Mouse (Mus musculus): ENCODE measurements around the gene Phldb3. TPM values are rescaled to one million over a fixed set of nuclear protein-coding genes. Genes with fewer than 3 reads are reported as not detected.

The Phldb3 gene
- total and polyA plus RNA-seq, 3 experiments: 0.89 to 3.6 (median 3.5) TPM

DNA sequence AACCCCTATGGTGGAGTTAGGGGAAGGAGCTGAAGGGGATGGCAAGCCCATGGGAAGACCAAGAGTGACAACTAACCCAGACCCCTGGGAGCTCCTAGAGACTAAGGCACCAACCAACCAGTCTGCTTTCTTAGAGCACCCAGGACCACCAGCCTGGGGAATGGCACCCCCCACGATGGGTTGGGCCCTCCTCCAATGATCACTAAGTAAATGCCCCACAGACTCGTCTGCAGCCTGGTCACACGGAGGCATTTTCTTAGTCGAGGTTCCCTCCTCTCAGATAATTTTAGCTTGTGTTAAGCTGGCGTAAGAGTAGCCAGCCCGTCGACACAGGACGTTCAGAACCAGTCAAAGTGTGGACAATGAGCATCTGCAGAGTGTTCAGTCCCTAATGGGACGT, 54.4 kb downstream of the Phldb3 start:
- H3K36me3 ChIP-seq (replicated peaks in 1 of 2; ENCODE audit: control insufficient read depth in 1 of 2, insufficient read depth in 1 of 2, low read length in 1 of 2): no peaks in the 10 kb centered on the region
- H3K9me3 ChIP-seq (replicated peaks; ENCODE audit: low read length): no peaks in the 10 kb centered on the region
- in situ Hi-C loops (cut with MboI; ENCODE audit: low pct_ligation_motif_present, low pct_unique_long_range_greater_than_20kb, low sequenced_read_pairs): no loop called here
- H3K9ac ChIP-seq (ENCODE audit: insufficient read depth, low read depth): no peak overlapping the region
- no peak overlapping the region for H3K27ac ChIP-seq (ENCODE audit: insufficient read depth, low read depth)
- TF ChIP-seq TCF12 (IDR thresholded peaks at IDR 0.05; ENCODE audit: low read depth, low read length): no peak
- TF ChIP-seq SMC3 (IDR thresholded peaks at IDR 0.05; ENCODE audit: low read depth, low read length): no peak
- TF ChIP-seq PAX5 (IDR thresholded peaks at IDR 0.05; ENCODE audit: low read length): no peak
- TF ChIP-seq TBP (conservative IDR thresholded peaks at IDR 0.05; ENCODE audit: low read depth, low read length): no peak
- no peak for TF ChIP-seq ZKSCAN1 (IDR thresholded peaks at IDR 0.05; ENCODE audit: borderline replicate concordance, low read depth, low read length)
- TF ChIP-seq RAD21 (IDR thresholded peaks at IDR 0.05; ENCODE audit: low read depth, low read length): no peak
- TF ChIP-seq USF2 (conservative IDR thresholded peaks at IDR 0.05; ENCODE audit: low read depth, low read length): no peak
- TF ChIP-seq JUND (conservative IDR thresholded peaks at IDR 0.05; ENCODE audit: low read depth, low read length): no peak
- no peak for TF ChIP-seq CHD1 (IDR thresholded peaks at IDR 0.05; ENCODE audit: low read depth, low read length)
- H3K27me3 ChIP-seq (replicated peaks): peaks cover 57% of the 10 kb centered on the region
- no peak overlapping the region for H3K4me3 ChIP-seq (replicated peaks in 1 of 3; ENCODE audit: low read depth in 2 of 3, low read length in 2 of 3, poor library complexity in 1 of 3)
- H3K4me1 ChIP-seq (ENCODE audit: control insufficient read depth in 1 of 2, insufficient read depth in 2 of 2): peaks cover 0 to 2% of the 10 kb centered on the region in 2 experiments; a peak in 1 of 4 replicates
- DNase-seq (ENCODE audit: extremely low read depth): no peak
- no peaks in the 10 kb centered on the region for H3K79me2 ChIP-seq (replicated peaks; ENCODE audit: control insufficient read depth, extremely low read depth, insufficient read depth, poor library complexity, severe bottlenecking)
- no peak overlapping the region for H3K4me2 ChIP-seq (ENCODE audit: insufficient read depth, low read depth, poor library complexity, severe bottlenecking)
- dilution Hi-C loops (cut with MboI; ENCODE audit: extremely low pct_ligation_motif_present, extremely low pct_unique_long_range_greater_than_20kb, low sequenced_read_pairs): no loop called here

DNA sequence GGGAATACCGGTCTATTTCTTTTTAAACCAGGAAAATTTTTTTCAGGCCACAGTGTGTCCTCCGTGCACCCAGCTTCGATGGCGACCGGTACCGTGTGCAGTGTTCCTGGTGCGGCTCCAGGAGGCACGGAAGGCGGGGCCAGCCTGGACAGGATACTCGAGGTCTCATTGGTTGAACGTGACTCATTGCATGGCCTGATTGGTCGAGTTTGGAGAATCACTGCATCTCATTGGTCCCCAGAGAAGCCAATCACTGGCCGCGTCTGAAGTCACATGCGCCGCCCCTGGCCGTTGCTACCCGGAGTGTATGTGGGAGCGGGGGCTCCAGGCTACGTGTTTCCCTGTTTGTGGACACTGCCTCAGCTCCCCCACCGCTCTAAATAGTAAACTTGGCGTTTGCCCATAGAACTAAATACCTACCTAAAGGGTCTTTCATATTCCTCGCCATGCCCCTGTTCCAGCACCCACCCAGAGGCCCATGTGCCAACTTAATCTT, 61.4 kb downstream of the Phldb3 start:
- in situ Hi-C loops (cut with MboI; ENCODE audit: low pct_ligation_motif_present, low pct_unique_long_range_greater_than_20kb, low sequenced_read_pairs) (no loop called here), dilution Hi-C loops (cut with MboI; ENCODE audit: extremely low pct_ligation_motif_present, extremely low pct_unique_long_range_greater_than_20kb, low sequenced_read_pairs) (no loop called here)
- Histone ChIP-seq H3K9ac (ENCODE audit: insufficient read depth, low read depth) (no peak overlapping the region), H3K27me3 (replicated peaks) (peaks cover 73% of the 10 kb centered on the region), H3K9me3 (replicated peaks; ENCODE audit: low read length) (peaks cover 8% of the 10 kb centered on the region), H3K36me3 (replicated peaks in 1 of 2; ENCODE audit: control insufficient read depth in 1 of 2, insufficient read depth in 1 of 2, low read length in 1 of 2) (no peaks in the 10 kb centered on the region), H3K27ac (ENCODE audit: insufficient read depth, low read depth) (no peak overlapping the region), H3K79me2 (replicated peaks; ENCODE audit: control insufficient read depth, extremely low read depth, insufficient read depth, poor library complexity, severe bottlenecking) (no peaks in the 10 kb centered on the region), H3K4me3 (replicated peaks in 1 of 3; ENCODE audit: low read depth in 2 of 3, low read length in 2 of 3, poor library complexity in 1 of 3) (no peak overlapping the region), H3K4me2 (ENCODE audit: insufficient read depth, low read depth, poor library complexity, severe bottlenecking) (no peak overlapping the region), H3K4me1 (ENCODE audit: control insufficient read depth in 1 of 2, insufficient read depth in 2 of 2) (no peaks in the 10 kb centered on the region)
- no peak for DNase-seq (ENCODE audit: extremely low read depth)
- no peak for TF ChIP-seq TBP (conservative IDR thresholded peaks at IDR 0.05; ENCODE audit: low read depth, low read length)
- no peak for TF ChIP-seq JUND (conservative IDR thresholded peaks at IDR 0.05; ENCODE audit: low read depth, low read length)
- TF ChIP-seq MEF2A (IDR thresholded peaks at IDR 0.05; ENCODE audit: borderline replicate concordance, low read depth, low read length): no peak
- TF ChIP-seq MAZ (IDR thresholded peaks at IDR 0.05; ENCODE audit: low read depth, low read length): no peak
- no peak for TF ChIP-seq IRF4 (IDR thresholded peaks at IDR 0.05; ENCODE audit: low read depth, low read length)
- no peak for TF ChIP-seq ELF1 (IDR thresholded peaks at IDR 0.05; ENCODE audit: low read depth, low read length)

DNA sequence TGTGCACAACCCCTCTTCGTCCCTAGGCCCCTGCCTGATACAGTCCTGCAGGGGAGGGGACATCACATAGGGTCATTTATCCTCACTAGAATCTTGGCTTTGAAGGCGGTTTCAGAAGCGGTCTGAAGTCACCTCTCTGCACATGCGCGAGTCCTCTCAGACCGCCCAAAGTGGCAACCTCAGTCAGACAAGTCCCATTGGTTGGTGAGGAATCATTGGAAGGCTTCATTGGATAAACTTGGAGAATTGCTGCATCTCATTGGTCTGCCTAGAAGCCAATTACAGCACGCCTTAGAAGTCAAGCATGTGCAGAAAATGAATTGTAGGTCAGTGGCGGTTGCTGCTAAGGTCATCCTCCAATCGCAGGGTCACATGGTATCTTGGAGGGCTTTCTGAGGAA, 66.0 kb downstream of the Phldb3 start, which contains the start of gene Tex101:
Gene Tex101, minus strand, starts transcription at position 101 of the 400 bp plus-strand sequence.
- Histone ChIP-seq H3K27me3 (replicated peaks) (peaks cover 70% of the 10 kb centered on the region), H3K9me3 (replicated peaks; ENCODE audit: low read length) (peaks cover 7% of the 10 kb centered on the region), H3K4me1 (ENCODE audit: control insufficient read depth in 1 of 2, insufficient read depth in 2 of 2) (no peaks in the 10 kb centered on the region), H3K79me2 (replicated peaks; ENCODE audit: control insufficient read depth, extremely low read depth, insufficient read depth, poor library complexity, severe bottlenecking) (no peaks in the 10 kb centered on the region), H3K36me3 (replicated peaks in 1 of 2; ENCODE audit: control insufficient read depth in 1 of 2, insufficient read depth in 1 of 2, low read length in 1 of 2) (no peaks in the 10 kb centered on the region), H3K27ac (ENCODE audit: insufficient read depth, low read depth) (no peak within 1 kb of the TSS), H3K4me2 (ENCODE audit: insufficient read depth, low read depth, poor library complexity, severe bottlenecking) (no peak within 1 kb of the TSS), H3K9ac (ENCODE audit: insufficient read depth, low read depth) (no peak within 1 kb of the TSS), H3K4me3 (replicated peaks in 1 of 3; ENCODE audit: low read depth in 2 of 3, low read length in 2 of 3, poor library complexity in 1 of 3) (no peak within 1 kb of the TSS)
- TF ChIP-seq SIN3A (IDR thresholded peaks at IDR 0.05; ENCODE audit: low read length): no peak
- TF ChIP-seq CHD2 (IDR thresholded peaks at IDR 0.05; ENCODE audit: low read length): no peak
- no peak for TF ChIP-seq MYC (IDR thresholded peaks at IDR 0.05; ENCODE audit: low read depth, low read length)
- no peak for TF ChIP-seq ETS1 (conservative IDR thresholded peaks at IDR 0.05; ENCODE audit: low read depth, low read length)
- no peak for TF ChIP-seq MXI1 (IDR thresholded peaks at IDR 0.05; ENCODE audit: low read depth, low read length)
- TF ChIP-seq HCFC1 (IDR thresholded peaks at IDR 0.05; ENCODE audit: low read depth, low read length): no peak
- no peak for TF ChIP-seq JUN (IDR thresholded peaks at IDR 0.05; ENCODE audit: insufficient read depth, low read depth, low read length)
- no peak for TF ChIP-seq GABPA (IDR thresholded peaks at IDR 0.05; ENCODE audit: insufficient replicate concordance, low read depth, low read length)
- TF ChIP-seq E2F4 (IDR thresholded peaks at IDR 0.05; ENCODE audit: insufficient replicate concordance, low read depth, low read length): no peak
- TF ChIP-seq ELF1 (IDR thresholded peaks at IDR 0.05; ENCODE audit: low read depth, low read length): no peak
- in situ Hi-C loops (cut with MboI; ENCODE audit: low pct_ligation_motif_present, low pct_unique_long_range_greater_than_20kb, low sequenced_read_pairs): no loop called here
- DNase-seq (ENCODE audit: extremely low read depth): no peak
- dilution Hi-C loops (cut with MboI; ENCODE audit: extremely low pct_ligation_motif_present, extremely low pct_unique_long_range_greater_than_20kb, low sequenced_read_pairs): no loop called here
